Mouse (Mus musculus): ENCODE results near the gene Smim7. TPM values are rescaled to one million over a fixed set of nuclear protein-coding genes. Genes with fewer than 3 reads are reported as not detected.

Gene Smim7
- polyA plus RNA-seq, 1 experiment from 2014 or later = 128 TPM

DNA sequence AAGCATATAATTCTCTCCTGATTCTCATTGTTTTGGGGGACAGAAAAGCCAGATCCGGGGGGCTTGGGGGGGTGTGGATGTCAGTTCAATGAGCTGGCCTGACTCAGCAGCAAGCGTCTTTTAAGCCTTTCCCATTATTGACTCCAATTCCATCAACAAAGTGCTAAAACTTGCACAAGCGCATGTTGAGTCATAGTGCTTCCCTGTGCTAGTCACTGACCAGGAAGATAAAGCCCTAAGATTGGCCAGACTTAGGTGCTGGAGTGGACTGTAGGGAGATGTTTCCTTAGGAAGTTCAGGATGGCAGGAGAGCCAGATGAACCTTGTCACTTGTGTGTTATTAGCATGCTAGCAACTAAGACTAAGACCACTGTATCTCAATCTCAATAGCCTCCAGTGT lies 36.0 kb downstream of the Smim7 start:
- H3K4me2 ChIP-seq (replicated peaks) = no peak overlapping the region
- no peak overlapping the region for H3K4me3 ChIP-seq
- ATAC-seq (replicated peaks) = no peak
- no peaks in the 10 kb centered on the region for H3K36me3 ChIP-seq
- WGBS = 99% methylated on average over 3 of the region's 3 CpGs
- no peak overlapping the region for H3K9ac ChIP-seq (replicated peaks)
- no peaks in the 10 kb centered on the region for H3K27me3 ChIP-seq
- H3K9me3 ChIP-seq = no peaks in the 10 kb centered on the region
- H3K27ac ChIP-seq (replicated peaks) = no peak overlapping the region
- peaks cover 10% of the 10 kb centered on the region for H3K4me1 ChIP-seq

DNA sequence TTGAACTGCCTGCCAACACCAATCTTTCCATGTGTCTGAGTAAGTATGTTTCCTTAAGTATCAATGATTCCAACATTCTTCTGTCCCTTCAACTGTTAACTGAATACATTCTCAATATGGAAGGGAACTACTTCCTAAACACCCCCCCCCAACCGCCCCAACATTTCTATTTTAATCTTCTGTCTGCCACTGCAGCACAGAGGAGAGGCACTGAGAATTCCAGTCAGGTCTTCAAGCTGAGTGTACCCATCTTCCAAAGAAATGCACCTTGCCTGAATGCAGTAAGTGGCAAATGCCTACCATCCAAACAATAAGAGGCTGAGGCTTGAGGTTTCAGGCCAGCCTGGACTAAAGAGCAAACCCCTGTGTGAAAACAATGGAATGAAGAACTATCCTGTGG lies 38.8 kb downstream of the Smim7 start:
- ATAC-seq (replicated peaks) = no peak
- Histone ChIP-seq H3K36me3 (no peaks in the 10 kb centered on the region), H3K27ac (replicated peaks) (no peak overlapping the region), H3K27me3 (no peaks in the 10 kb centered on the region), H3K4me1 (peaks cover 3% of the 10 kb centered on the region; the same call in 1 of the 2 replicates), H3K9me3 (no peaks in the 10 kb centered on the region), H3K9ac (replicated peaks) (no peak overlapping the region), H3K4me3 (no peak overlapping the region), H3K4me2 (replicated peaks) (no peak overlapping the region)
- WGBS = 100% methylated on average over 1 of the region's 1 CpGs

DNA sequence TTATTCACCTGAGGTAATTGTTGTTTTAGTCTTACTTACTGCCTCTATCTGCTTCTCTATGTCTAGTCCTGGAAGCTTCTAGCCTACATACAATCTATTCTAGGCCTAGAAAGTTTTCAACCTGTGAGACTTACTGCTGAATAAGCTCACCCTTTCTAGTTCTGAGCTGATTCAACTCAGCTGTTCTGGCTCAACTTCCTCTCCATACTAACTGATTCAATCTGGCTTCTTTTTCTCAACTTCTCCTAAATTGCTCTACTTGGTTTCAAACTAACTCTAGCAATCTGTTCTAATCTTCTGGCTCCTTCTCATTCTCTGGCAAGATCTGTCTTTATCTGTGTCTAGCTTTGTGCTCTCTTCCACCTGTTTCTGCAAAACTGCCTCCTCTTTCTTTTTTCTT lies 49.0 kb downstream of the Smim7 start:
- H3K9ac ChIP-seq (replicated peaks) = no peak overlapping the region
- no peaks in the 10 kb centered on the region for H3K27me3 ChIP-seq
- H3K36me3 ChIP-seq = no peaks in the 10 kb centered on the region
- H3K27ac ChIP-seq (replicated peaks) = no peak overlapping the region
- H3K4me1 ChIP-seq = no peaks in the 10 kb centered on the region
- H3K9me3 ChIP-seq = no peaks in the 10 kb centered on the region
- H3K4me3 ChIP-seq = no peak overlapping the region
- no peak overlapping the region for H3K4me2 ChIP-seq (replicated peaks)
- ATAC-seq (replicated peaks) = no peak

DNA sequence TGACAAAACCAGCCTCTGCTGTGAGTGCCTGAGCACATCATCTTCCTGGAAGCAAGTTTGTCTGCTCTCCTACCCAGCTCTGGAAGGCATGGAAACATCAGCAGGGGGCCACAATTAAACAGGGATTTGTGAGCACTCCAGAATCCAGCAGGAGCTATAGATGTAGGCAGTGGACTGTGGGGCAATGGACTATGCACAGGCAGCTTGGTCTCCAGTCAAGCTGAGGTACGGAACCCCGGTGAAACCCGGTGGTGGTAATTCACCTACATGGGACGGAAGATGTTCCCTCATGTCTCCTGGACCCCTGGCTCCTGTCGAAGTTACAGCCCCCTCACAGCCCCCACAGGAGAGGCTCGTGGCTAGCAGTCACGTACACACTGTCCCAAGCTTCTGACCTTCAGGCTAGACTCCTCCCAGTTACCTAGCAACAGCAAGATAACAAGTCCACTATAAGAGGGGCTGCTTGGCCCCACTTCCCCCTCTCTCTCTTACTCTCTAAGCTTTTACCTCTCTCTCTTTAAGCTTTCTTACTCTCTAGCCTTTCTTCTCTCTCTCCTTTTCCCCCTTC lies 53.4 kb downstream of the Smim7 start:
- no peak for ATAC-seq (replicated peaks)
- no peaks in the 10 kb centered on the region for H3K27me3 ChIP-seq
- H3K9me3 ChIP-seq = no peaks in the 10 kb centered on the region
- H3K4me2 ChIP-seq (replicated peaks) = no peak overlapping the region
- no peak overlapping the region for H3K27ac ChIP-seq (replicated peaks)
- WGBS = 68% methylated on average over 7 of the region's 7 CpGs
- H3K4me1 ChIP-seq = no peaks in the 10 kb centered on the region
- no peaks in the 10 kb centered on the region for H3K36me3 ChIP-seq
- H3K4me3 ChIP-seq = no peak overlapping the region
- H3K9ac ChIP-seq (replicated peaks) = no peak overlapping the region

Small RNA genes within 50 kb of the gene (microRNA-seq; reads per million reads assigned to microRNA genes)
- not detected for gene Gm28019

Other genes with a start within 250 kb of the Smim7 start
- 62.3 and 63.1 TPM in 2 replicates for gene Eps15l1, start 149.6 kb downstream of the Smim7 start, polyA plus RNA-seq (2015; fragmentation: Nextera tagmentation; extraction: Ambion mirVana)
- gene Calr3, start 127.2 kb downstream of the Smim7 start, polyA plus RNA-seq (2015; fragmentation: Nextera tagmentation; extraction: Ambion mirVana) = 0.92 TPM in 2 replicates
- gene 1700030K09Rik, start 127.2 kb downstream of the Smim7 start, polyA plus RNA-seq (2015; fragmentation: Nextera tagmentation; extraction: Ambion mirVana) = 22.2 and 23.1 TPM in 2 replicates
- gene Cherp, start 95.9 kb downstream of the Smim7 start, polyA plus RNA-seq (2015; fragmentation: Nextera tagmentation; extraction: Ambion mirVana) = 46.8 and 52.7 TPM in 2 replicates
- gene Slc35e1, start 78.5 kb downstream of the Smim7 start, polyA plus RNA-seq (2015; fragmentation: Nextera tagmentation; extraction: Ambion mirVana) = 13.8 and 14.7 TPM in 2 replicates
- 18.2 and 19.9 TPM in 2 replicates for gene Med26, start 22.8 kb downstream of the Smim7 start, polyA plus RNA-seq (2015; fragmentation: Nextera tagmentation; extraction: Ambion mirVana)
- 17.7 and 17.8 TPM in 2 replicates for gene Tmem38a, start 967 bp upstream of the Smim7 start, polyA plus RNA-seq (2015; fragmentation: Nextera tagmentation; extraction: Ambion mirVana)
- 1.6 and 2.1 TPM in 2 replicates for gene Nwd1, start 75.6 kb upstream of the Smim7 start, polyA plus RNA-seq (2015; fragmentation: Nextera tagmentation; extraction: Ambion mirVana)
- 196 and 197 TPM in 2 replicates for gene Sin3b, start 152.2 kb upstream of the Smim7 start, polyA plus RNA-seq (2015; fragmentation: Nextera tagmentation; extraction: Ambion mirVana)
- 0.45 and 0.50 TPM in 2 replicates for gene F2rl3, start 190.8 kb upstream of the Smim7 start, polyA plus RNA-seq (2015; fragmentation: Nextera tagmentation; extraction: Ambion mirVana)